Mouse (Mus musculus) inflammation-experienced regulatory T-cells, adult 6 months (primary cell): ENCODE results near the gene Sar1b. TPM values are rescaled to one million over a fixed set of nuclear protein-coding genes. Genes with fewer than 3 reads are reported as not detected.

ENCODE experiments used
- ATAC-seq: one replicate; pipeline ENCODE4 v1.8.0; 2017
- polyA plus RNA-seq, 3 experiments: library from polyadenylated mRNA; unstranded; fragments of 100-300 nt; shearing (Covaris generic); gene quantifications; one replicate each; pipeline ENCODE4 v1.2.1; 2017

Gene Sar1b
- polyA plus RNA-seq, 3 experiments from 2014 or later: 128 to 162 (median 150) TPM

DNA sequence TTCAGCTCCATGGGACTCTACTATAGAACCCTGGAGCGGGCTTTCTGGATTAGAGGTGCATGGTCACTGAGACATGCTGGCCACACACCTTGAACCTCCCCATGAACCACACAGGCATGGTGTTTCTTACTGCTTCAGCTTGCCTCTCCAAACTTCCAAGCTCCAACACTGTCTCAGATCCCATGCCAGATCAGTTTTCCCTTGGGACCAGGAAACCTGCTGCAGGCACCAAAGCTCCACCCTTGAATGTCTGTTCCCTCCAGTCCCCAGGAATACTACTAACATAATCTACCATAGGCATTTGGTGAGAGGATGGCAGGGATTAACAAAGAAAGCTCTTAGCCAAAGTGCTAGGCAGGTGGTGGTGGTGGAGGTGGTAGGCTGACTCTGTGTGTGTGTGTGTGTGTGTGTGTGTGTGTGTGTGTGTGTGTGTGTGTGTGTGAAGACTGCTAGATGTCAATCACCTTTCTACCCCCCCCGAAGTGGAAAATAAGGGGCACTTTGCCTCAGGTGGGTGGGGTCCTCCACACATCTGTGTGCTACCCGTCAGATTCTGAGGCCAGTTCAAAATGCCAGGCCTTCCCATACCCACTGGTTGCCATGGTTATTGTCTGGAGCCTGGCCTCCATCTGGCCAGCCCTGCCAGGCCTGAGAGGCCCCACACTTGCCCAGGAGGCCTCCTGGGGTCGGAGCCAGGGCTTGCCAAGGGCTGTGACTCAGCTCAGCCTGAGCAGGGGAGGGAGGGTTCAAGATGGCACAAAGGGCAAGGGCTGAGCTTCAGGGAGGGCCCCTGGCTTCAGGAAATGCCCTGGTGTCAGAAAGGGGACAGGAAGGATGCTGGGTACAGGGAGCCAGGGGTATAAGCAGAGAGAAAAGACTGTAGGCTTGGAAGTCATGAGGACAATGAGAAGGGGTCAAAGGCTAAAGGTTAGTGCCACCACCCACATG lies 68.7 kb downstream of the Sar1b start:
- ATAC-seq: peak; percentile 71

DNA sequence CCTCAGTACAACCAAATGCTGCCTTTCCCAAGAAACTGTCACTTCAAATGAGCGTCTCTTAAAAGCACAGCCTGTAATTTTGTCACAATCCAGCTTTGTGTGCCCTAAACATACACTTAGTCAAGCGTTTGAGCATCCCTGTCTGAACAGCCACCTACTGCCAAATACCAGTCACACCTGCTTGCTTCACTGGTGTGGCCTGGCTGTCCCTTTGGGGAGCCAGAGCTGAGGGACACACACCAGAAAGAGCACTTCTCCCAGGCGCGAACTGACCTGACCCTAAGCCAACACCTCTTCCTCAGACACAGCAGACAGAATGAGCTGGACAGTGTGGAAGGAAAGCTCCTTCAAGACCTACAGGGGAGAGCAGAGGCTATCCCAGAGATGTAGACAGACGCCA lies 69.5 kb downstream of the Sar1b start:
- no peak for ATAC-seq

DNA sequence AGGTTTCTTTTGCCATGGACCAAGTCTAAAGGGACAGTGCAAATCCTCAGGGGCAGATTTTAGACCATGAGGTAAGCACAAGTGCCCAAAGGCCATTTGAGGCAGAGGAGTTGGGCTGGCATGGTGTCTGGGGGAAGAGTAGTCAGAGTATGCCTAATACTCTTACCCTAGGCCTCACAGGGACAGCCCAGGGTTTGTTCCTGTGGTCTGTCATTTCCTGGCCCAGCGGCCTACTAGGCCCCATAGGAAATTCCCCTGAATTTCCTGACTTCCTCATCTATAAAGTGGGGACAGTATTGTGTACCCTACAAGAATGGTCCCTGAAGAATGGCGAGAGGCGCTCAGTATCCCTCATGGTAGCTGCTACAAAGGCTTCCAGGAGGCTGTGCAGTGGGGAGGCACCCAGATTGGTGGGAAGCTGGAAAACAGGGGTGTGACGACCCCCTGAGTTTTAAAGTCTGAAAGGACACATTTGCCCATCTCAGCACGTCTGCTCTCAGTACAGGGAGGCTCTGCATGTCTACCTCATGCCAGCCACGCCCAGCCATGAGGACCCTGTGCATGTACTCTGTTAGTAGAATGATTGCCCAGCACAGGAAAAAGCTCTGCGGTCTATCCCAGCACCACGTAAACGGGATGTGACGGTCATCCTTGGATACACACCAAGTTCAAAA lies 70.0 kb downstream of the Sar1b start:
- ATAC-seq: peak; percentile 63

DNA sequence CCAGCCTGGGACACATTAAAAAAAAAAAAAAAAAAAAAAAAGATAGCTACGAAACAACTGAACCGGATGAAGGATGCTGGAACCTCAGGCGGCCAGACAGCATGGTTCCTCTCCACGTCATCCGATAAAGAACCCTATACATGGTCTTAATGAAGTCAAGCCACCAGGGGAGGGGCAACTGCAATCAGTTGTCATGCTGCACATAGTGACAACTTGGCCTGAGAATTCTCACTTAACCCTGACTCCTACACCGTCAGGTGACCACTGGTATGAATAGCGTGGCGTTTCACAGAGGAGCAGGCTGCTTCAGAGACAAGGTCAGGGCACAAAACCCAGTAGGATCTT lies 70.6 kb downstream of the Sar1b start:
- ATAC-seq: no peak

DNA sequence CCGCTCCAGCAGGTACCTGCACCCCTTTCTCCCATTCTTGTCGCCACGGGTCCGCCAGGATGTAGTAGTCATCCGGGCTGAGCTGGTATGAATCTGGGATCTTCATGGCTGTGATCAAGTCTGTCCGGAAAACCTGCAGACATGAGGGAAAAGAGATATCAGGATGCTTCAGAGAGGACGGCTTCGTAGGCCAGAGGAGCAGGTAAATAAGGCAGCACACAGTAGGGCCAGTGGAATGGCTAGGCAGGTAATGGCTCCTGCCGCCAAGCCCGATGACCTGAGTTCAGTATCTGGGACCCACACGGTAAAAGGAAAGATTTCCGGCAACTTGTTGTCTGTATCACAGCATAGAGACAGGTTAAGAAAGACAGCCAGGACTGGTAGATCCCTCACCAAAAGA lies 72.1 kb downstream of the Sar1b start:
- no peak for ATAC-seq

DNA sequence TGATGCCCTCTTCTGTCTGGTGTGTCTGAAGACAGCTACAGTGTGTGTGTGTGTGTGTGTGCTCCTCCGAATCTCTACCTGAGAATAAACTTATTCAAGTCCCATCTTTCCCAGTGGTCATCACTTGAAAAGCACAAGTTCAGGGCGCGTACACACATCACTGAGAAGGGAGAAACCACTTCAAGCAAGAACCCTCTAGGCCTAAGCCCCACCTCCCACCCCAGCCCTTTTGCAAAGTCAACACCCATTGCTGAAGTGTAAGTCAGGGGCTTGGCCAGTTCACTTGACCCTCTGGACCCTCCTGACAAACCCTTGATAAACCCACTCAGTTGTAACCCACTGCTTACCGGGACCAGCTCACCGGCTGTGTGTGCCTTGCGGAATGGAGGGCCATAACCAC lies 73.0 kb downstream of the Sar1b start:
- no peak for ATAC-seq

DNA sequence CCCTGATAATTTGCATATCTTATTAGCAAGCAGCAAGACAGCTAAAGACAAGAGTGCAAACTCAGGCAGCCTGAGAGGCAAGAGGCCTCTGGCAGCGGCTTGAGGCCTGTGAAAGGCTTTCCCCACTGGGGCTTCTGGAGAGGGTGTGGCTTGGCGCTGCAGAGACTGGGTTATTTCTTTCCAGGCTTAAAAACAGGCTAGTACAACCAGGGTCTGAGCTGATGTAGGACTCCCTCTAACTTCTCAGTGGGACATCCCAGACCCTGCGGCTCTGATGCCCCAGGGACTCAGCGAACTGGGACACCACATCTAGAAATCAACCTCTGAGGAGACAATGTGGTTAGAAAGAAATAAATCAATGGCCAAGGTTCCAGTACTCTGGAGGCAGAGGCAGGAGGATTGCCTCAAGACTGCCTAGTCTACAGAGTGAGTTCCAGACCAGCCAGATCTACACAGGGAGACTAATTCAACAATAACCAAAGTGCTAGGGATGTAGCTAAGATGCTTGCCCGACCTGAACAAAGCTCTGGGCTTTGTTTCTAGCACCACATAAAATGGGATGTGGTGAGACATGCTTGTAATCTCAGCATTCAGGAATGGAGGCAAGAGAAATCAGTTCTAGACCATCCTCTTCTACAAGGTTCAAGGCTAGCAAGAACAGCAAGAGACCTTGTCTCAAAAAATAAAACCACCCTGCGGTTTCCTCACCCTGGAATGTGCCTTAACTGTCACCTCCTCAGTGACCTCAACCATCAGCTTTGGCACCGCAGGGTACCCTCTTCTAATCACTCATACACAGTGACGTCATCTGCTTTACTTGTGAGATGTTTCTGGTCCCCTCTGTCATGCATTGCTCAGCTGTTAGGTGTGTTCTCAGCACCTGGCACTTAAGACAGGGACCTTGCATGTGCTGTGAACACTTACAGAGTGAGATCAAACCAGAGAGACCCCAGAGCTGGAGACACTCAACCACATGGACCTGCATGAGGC lies 74.0 kb downstream of the Sar1b start:
- peak; percentile 45 for ATAC-seq

DNA sequence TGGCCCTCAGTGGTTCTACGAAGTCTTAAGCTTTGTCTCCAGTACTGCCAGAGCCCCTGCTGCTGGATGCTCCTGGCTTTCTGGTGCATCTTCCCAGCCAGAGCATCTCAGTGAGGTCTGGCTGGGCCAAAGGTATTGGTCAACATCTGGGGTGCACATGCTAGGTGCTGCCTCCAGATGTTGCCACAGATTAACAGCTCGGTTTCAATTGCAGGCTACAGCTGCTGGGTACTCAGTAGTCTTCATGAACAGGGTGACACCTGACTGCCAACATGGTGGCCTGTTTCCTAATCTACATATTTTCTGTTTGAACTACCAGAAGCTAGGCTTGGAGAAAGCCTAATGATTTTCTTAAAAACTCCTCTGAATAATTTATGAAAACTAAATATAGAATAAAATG lies 75.6 kb downstream of the Sar1b start:
- ATAC-seq: no peak

DNA sequence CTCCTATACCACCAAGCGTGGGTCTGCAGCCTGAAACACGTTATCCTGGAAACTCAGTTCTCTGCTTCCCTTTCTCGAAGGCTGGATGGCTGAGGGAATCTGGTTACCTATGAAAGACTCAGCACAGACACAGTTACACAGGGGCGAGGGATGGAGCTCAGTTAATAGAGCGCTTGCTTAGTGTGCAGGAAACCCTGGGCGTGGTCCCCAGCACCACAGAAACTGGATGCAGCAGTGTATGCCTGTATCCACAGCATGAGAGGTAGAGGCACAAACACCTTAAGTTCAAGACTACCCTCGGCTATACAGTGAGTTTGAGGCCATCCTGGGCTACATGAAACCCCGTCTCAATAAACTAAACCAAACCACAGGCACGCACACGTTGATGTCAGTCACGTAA lies 76.5 kb downstream of the Sar1b start:
- ATAC-seq: no peak

DNA sequence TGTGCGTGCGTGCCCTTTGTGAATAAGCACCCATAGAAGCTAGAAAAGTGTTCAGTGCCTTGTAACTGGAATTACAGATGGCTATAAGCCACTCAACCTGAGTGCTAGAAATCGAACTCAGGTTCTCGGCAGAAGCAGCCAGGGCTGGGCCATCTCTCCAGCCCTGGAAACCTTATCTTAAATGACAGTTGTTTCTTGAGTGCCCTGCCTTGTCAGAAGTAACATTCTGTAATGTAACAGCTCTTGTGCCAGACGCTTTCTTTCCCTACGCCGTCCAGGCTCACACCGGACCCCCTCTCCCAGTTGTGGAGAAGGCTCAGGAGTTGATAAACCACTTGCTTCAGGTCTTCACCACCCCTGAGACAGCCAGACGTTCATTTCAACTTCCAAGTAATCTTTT lies 77.2 kb downstream of the Sar1b start:
- no peak for ATAC-seq

DNA sequence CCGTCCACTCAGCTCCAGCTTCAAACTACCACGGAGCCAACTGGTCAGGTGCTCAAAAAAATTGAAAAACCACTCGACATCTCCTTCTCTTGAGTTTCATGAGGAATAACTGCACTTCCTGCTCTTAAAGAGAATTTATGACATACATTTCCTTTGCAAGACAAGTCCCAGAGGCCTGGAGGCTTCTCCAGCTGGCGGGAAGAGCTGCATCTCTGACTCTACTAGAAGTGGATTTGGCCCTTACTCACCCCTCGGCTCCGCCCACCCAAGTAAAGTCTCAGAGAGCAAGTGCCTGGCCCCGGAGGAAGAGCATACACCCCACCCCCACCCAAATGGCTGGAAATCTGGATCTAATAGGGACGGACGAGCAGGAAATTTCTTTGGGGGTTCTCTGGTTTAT lies 77.7 kb downstream of the Sar1b start:
- ATAC-seq: no peak

Other genes starting within 250 kb of the Sar1b start
- 10 to 100 TPM; 25.2 to 33.5 (median 27.6) TPM for gene Phykpl, start 178.9 kb upstream of the Sar1b start, polyA plus RNA-seq
- gene Hnrnpab, start 156.8 kb upstream of the Sar1b start, polyA plus RNA-seq: 10 to 100 TPM; 32.6 to 39.5 (median 35.5) TPM
- 100 to 1,000 TPM; 100 to 149 (median 102) TPM for gene Nhp2, start 144.0 kb upstream of the Sar1b start, polyA plus RNA-seq
- gene Rmnd5b, start 127.8 kb upstream of the Sar1b start, polyA plus RNA-seq: 10 to 100 TPM; 35.7 to 40.3 (median 38.6) TPM
- gene N4bp3, start 112.8 kb upstream of the Sar1b start, polyA plus RNA-seq: 1 to 10 TPM; 1.3 to 2.4 (median 1.4) TPM
- gene D930048N14Rik, start 112.7 kb upstream of the Sar1b start, polyA plus RNA-seq: 1 to 10 TPM in 2 of 3 experiments, under 1 TPM in 1; 0.86 to 1.5 (median 1.0) TPM
- 10 to 100 TPM; 16.8 to 30.5 (median 21.6) TPM for gene 0610009B22Rik, start 74.8 kb upstream of the Sar1b start, polyA plus RNA-seq
- 10 to 100 TPM; 15.3 to 22.3 (median 19.0) TPM for gene Sec24a, start 53 bp upstream of the Sar1b start, polyA plus RNA-seq
- gene Jade2, start 94.0 kb downstream of the Sar1b start, polyA plus RNA-seq: 10 to 100 TPM; 14.1 to 21.5 (median 20.1) TPM
- 100 to 1,000 TPM in 1 of 3 experiments, 10 to 100 TPM in 2; 87.2 to 108 (median 97.6) TPM for gene Cdkn2aipnl, start 204.0 kb downstream of the Sar1b start, polyA plus RNA-seq
- 100 to 1,000 TPM; 175 to 228 (median 189) TPM for gene Ube2b, start 237.1 kb downstream of the Sar1b start, polyA plus RNA-seq
- 1 to 10 TPM; 5.7 to 6.7 (median 6.2) TPM for gene Cdkl3, start 240.5 kb downstream of the Sar1b start, polyA plus RNA-seq